26 mouse cellular contexts compared by ENCODE assay signal in genomic region chr5:96885202-96885601, GRCm38 (mm10).
A peak's percentile ranks its signal among the peaks of the same experiment; 100 is the strongest.
DNase-seq lines count a peak whose midpoint lies in the region; ATAC-seq lines count a peak whose summit lies in the region.
"Had no signal": no experiment of that assay in that cellular context is flagged by ENCODE, and none has a peak within 500 bp of the region (broad histone marks: within the 10 kb centered on the region; RNA-seq: fewer than 3 reads in every experiment).

No protein-coding gene starts in this region.

- H3K4me3 ChIP-seq in intestine, embryonic 16.5 days (ENCODE audit: low read length), result no peak overlapping the region
- no peak overlapping the region for H3K4me3 ChIP-seq in intestine, embryonic 15.5 days (replicated peaks)
- peak overlapping the region; percentile 16 for H3K4me3 ChIP-seq in megakaryocyte, embryonic 14.5 days (replicated peaks)
- no peak overlapping the region for H3K4me3 ChIP-seq in liver, embryonic 13.5 days (replicated peaks)
- H3K4me3 ChIP-seq: gastrocnemius, adult 2 months; heart, embryonic 10.5 days; heart, embryonic 15.5 days; hindbrain, embryonic 12.5 days; midbrain, embryonic 10.5 days; midbrain, embryonic 15.5 days had no signal

- H3K27me3 ChIP-seq in intestine, embryonic 16.5 days (replicated peaks; ENCODE audit: control insufficient read depth, insufficient read depth, low read length), result no peaks in the 10 kb centered on the region
- H3K27me3 ChIP-seq in intestine, embryonic 15.5 days (replicated peaks), result no peaks in the 10 kb centered on the region
- no peaks in the 10 kb centered on the region for H3K27me3 ChIP-seq in megakaryocyte, embryonic 14.5 days (replicated peaks)
- H3K27me3 ChIP-seq in liver, embryonic 13.5 days, result no peaks in the 10 kb centered on the region
- H3K27me3 ChIP-seq: heart, embryonic 15.5 days; hindbrain, embryonic 12.5 days; midbrain, embryonic 15.5 days had no signal

- no peak overlapping the region for H3K9ac ChIP-seq in intestine, embryonic 16.5 days (ENCODE audit: low read depth, low read length)
- H3K9ac ChIP-seq in intestine, embryonic 15.5 days, result no peak overlapping the region
- peak overlapping the region; percentile 30; the same call in 1 of the 2 replicates for H3K9ac ChIP-seq in liver, embryonic 13.5 days
- H3K9ac ChIP-seq: heart, embryonic 15.5 days; hindbrain, embryonic 12.5 days; midbrain, embryonic 15.5 days had no signal

- no peaks in the 10 kb centered on the region for H3K36me3 ChIP-seq in intestine, embryonic 16.5 days (ENCODE audit: control insufficient read depth, insufficient read depth, low read length)
- H3K36me3 ChIP-seq in intestine, embryonic 15.5 days, result no peaks in the 10 kb centered on the region
- peaks cover 26% of the 10 kb centered on the region for H3K36me3 ChIP-seq in megakaryocyte, embryonic 14.5 days (replicated peaks; ENCODE audit: low read length)
- no peaks in the 10 kb centered on the region for H3K36me3 ChIP-seq in liver, embryonic 13.5 days
- H3K36me3 ChIP-seq: heart, embryonic 10.5 days; heart, embryonic 15.5 days; hindbrain, embryonic 12.5 days; midbrain, embryonic 10.5 days; midbrain, embryonic 15.5 days had no signal

- no peak overlapping the region for H3K27ac ChIP-seq in intestine, embryonic 16.5 days (ENCODE audit: low read length)
- H3K27ac ChIP-seq in intestine, embryonic 15.5 days, result no peak overlapping the region
- no peak overlapping the region for H3K27ac ChIP-seq in liver, embryonic 13.5 days
- H3K27ac ChIP-seq: gastrocnemius, adult 2 months; heart, embryonic 10.5 days; heart, embryonic 15.5 days; hindbrain, embryonic 12.5 days; hindbrain, postnatal 0 days; midbrain, embryonic 10.5 days; midbrain, embryonic 15.5 days had no signal

- 86% methylated on average over 7 of the region's 7 CpGs for WGBS in intestine, embryonic 16.5 days
- 82% methylated on average over 7 of the region's 7 CpGs for WGBS in intestine, embryonic 15.5 days
- WGBS in liver, embryonic 13.5 days (ENCODE audit: insufficient replicate concordance), result 16% methylated on average over 7 of the region's 7 CpGs

- H3K4me1 ChIP-seq in intestine, embryonic 16.5 days (ENCODE audit: control insufficient read depth, insufficient read depth, low read length), result no peaks in the 10 kb centered on the region
- H3K4me1 ChIP-seq in intestine, embryonic 15.5 days (replicated peaks), result peaks cover 3% of the 10 kb centered on the region
- H3K4me1 ChIP-seq in megakaryocyte, embryonic 14.5 days, result peaks cover 73% of the 10 kb centered on the region
- H3K4me1 ChIP-seq in liver, embryonic 13.5 days (replicated peaks), result peaks cover 45% of the 10 kb centered on the region
- H3K4me1 ChIP-seq: heart, embryonic 15.5 days; hindbrain, embryonic 12.5 days; midbrain, embryonic 10.5 days; midbrain, embryonic 15.5 days had no signal

- DNase-seq in liver, embryonic 13.5 days, result no peak
- no peak for DNase-seq in ovary, adult 18-20 months (ENCODE audit: low spot score)
- DNase-seq in spleen, postnatal 36 days (ENCODE audit: low spot score in 2 of 2), result no peak
- DNase-seq: adrenal gland, adult 2 months; cerebellum, adult 8-10 months; cerebellum, postnatal 25 days; gastrocnemius, adult 2 months; layer of hippocampus, adult 9-11 months; lung, postnatal 36 days; right cerebral cortex, adult 18-20 months; spleen, adult 18-20 months; thymus, adult 2 months; thymus, postnatal 36 days had no signal

- peak; percentile 36; the same call in 1 of the 2 replicates for ATAC-seq in intestine, embryonic 16.5 days
- no peak for ATAC-seq in intestine, embryonic 15.5 days
- no peak for ATAC-seq in megakaryocyte, adult 5-6 weeks (ENCODE audit: poor library complexity, severe bottlenecking)
- peak; percentile 86 for ATAC-seq in liver, embryonic 13.5 days (ENCODE audit: low read depth)
- peak; percentile 78 for ATAC-seq in megakaryocyte-erythroid progenitor cell, adult 5-6 weeks (replicated peaks; ENCODE audit: low FRiP score, low TSS enrichment, poor library complexity, severe bottlenecking)
- ATAC-seq: forebrain, embryonic 14.5 days; hindbrain, postnatal 0 days; intestine, postnatal 0 days; midbrain, embryonic 15.5 days had no signal

- no peaks in the 10 kb centered on the region for H3K9me3 ChIP-seq in intestine, embryonic 16.5 days (ENCODE audit: control insufficient read depth, low read length)
- no peaks in the 10 kb centered on the region for H3K9me3 ChIP-seq in intestine, embryonic 15.5 days
- H3K9me3 ChIP-seq in megakaryocyte, embryonic 14.5 days, result no peaks in the 10 kb centered on the region
- H3K9me3 ChIP-seq in liver, embryonic 13.5 days (replicated peaks), result no peaks in the 10 kb centered on the region
- H3K9me3 ChIP-seq: heart, embryonic 10.5 days; heart, embryonic 15.5 days; hindbrain, embryonic 12.5 days; midbrain, embryonic 10.5 days; midbrain, embryonic 15.5 days had no signal

- H3K4me2 ChIP-seq in intestine, embryonic 16.5 days (ENCODE audit: low read depth, low read length), result no peak overlapping the region
- no peak overlapping the region for H3K4me2 ChIP-seq in intestine, embryonic 15.5 days (replicated peaks)
- H3K4me2 ChIP-seq in liver, embryonic 13.5 days, result peak overlapping the region; percentile 36; the same call in 1 of the 2 replicates
- H3K4me2 ChIP-seq: heart, embryonic 15.5 days; hindbrain, embryonic 12.5 days; midbrain, embryonic 15.5 days had no signal

Comparison
In these comparisons a context has a peak if more than half of its experiments do, and no peak if none do; other contexts are left out.
1. ATAC-seq: peak in intestine, embryonic 16.5 days (single experiment), liver, embryonic 13.5 days (single experiment) and megakaryocyte-erythroid progenitor cell, adult 5-6 weeks (single experiment); none in intestine, embryonic 15.5 days (single experiment) and megakaryocyte, adult 5-6 weeks (single experiment).